In genomic region chr11:88557116-88557768, GRCm38 (mm10) we compare ENCODE assay signal across 11 mouse cellular contexts.
DNase-seq lines count a peak whose midpoint lies in the region; ATAC-seq and TF ChIP-seq lines count a peak whose summit lies in the region.
"Had no signal": no experiment of that assay in that cellular context is flagged by ENCODE, and none has a peak within 500 bp of the region (broad histone marks: within the 10 kb centered on the region; RNA-seq: fewer than 3 reads in every experiment).

No protein-coding gene starts in this region.

- H3K27ac ChIP-seq in forebrain, embryonic 13.5 days = peak overlapping the region; percentile 35; the same call in 1 of the 2 replicates
- H3K27ac ChIP-seq in forebrain, embryonic 16.5 days (ENCODE audit: low read length) = no peak overlapping the region
- peak overlapping the region; percentile 19 for H3K27ac ChIP-seq in lung, embryonic 14.5 days (ENCODE audit: low read depth)
- H3K27ac ChIP-seq in intestine, embryonic 14.5 days (ENCODE audit: low read depth) = peak overlapping the region; percentile 47; the same call in 1 of the 2 replicates
- H3K27ac ChIP-seq in small intestine, adult 2 months (ENCODE audit: insufficient read depth, low read depth, low read length) = peak overlapping the region; percentile 31

- no peaks in the 10 kb centered on the region for H3K27me3 ChIP-seq in forebrain, embryonic 13.5 days
- H3K27me3 ChIP-seq in forebrain, embryonic 16.5 days (replicated peaks; ENCODE audit: control insufficient read depth, insufficient read depth, low read length) = no peaks in the 10 kb centered on the region
- H3K27me3 ChIP-seq in lung, embryonic 14.5 days (ENCODE audit: insufficient read depth, low read length) = no peaks in the 10 kb centered on the region
- H3K27me3 ChIP-seq in intestine, embryonic 14.5 days (replicated peaks; ENCODE audit: control insufficient read depth, insufficient read depth, low read length) = no peaks in the 10 kb centered on the region
- H3K27me3 ChIP-seq in small intestine, adult 2 months (ENCODE audit: control insufficient read depth, insufficient read depth, low read length) = no peaks in the 10 kb centered on the region

- H3K4me2 ChIP-seq in forebrain, embryonic 13.5 days = no peak overlapping the region
- no peak overlapping the region for H3K4me2 ChIP-seq in forebrain, embryonic 16.5 days (ENCODE audit: low read length)
- H3K4me2 ChIP-seq in lung, embryonic 14.5 days = no peak overlapping the region
- no peak overlapping the region for H3K4me2 ChIP-seq in intestine, embryonic 14.5 days (ENCODE audit: low read length)

- no peak overlapping the region for H3K9ac ChIP-seq in forebrain, embryonic 13.5 days
- H3K9ac ChIP-seq in forebrain, embryonic 16.5 days (replicated peaks; ENCODE audit: low read depth, low read length) = no peak overlapping the region
- H3K9ac ChIP-seq in lung, embryonic 14.5 days = no peak overlapping the region
- no peak overlapping the region for H3K9ac ChIP-seq in intestine, embryonic 14.5 days (ENCODE audit: low read length)

- peaks cover 93% of the 10 kb centered on the region for H3K4me1 ChIP-seq in forebrain, embryonic 13.5 days
- H3K4me1 ChIP-seq in forebrain, embryonic 16.5 days (replicated peaks; ENCODE audit: control insufficient read depth, insufficient read depth, low read length) = peaks cover 50% of the 10 kb centered on the region
- peaks cover 51% of the 10 kb centered on the region for H3K4me1 ChIP-seq in lung, embryonic 14.5 days (ENCODE audit: insufficient read depth)
- H3K4me1 ChIP-seq in intestine, embryonic 14.5 days (replicated peaks; ENCODE audit: control insufficient read depth, insufficient read depth, low read length) = peaks cover 88% of the 10 kb centered on the region
- peaks cover 33% of the 10 kb centered on the region for H3K4me1 ChIP-seq in small intestine, adult 2 months (ENCODE audit: control insufficient read depth, insufficient read depth, insufficient read length, low read length)

- H3K4me3 ChIP-seq in forebrain, embryonic 13.5 days = no peak overlapping the region
- no peak overlapping the region for H3K4me3 ChIP-seq in forebrain, embryonic 16.5 days (replicated peaks; ENCODE audit: low read length)
- no peak overlapping the region for H3K4me3 ChIP-seq in lung, embryonic 14.5 days (ENCODE audit: low read depth, low read length)
- no peak overlapping the region for H3K4me3 ChIP-seq in intestine, embryonic 14.5 days (ENCODE audit: low read depth, low read length)
- H3K4me3 ChIP-seq in small intestine, adult 2 months (ENCODE audit: low read depth, low read length) = no peak overlapping the region

- no peak for TF ChIP-seq CTCF in lung, embryonic 14.5 days (IDR thresholded peaks at IDR 0.05; ENCODE audit: low read depth)
- no peak for TF ChIP-seq CTCF in small intestine, adult 2 months (IDR thresholded peaks at IDR 0.05; ENCODE audit: extremely low read depth, insufficient read length, insufficient replicate concordance, low read depth, low read length)

- no peaks in the 10 kb centered on the region for H3K36me3 ChIP-seq in forebrain, embryonic 13.5 days (ENCODE audit: poor library complexity, severe bottlenecking)
- no peaks in the 10 kb centered on the region for H3K36me3 ChIP-seq in forebrain, embryonic 16.5 days (ENCODE audit: control insufficient read depth, insufficient read depth)
- H3K36me3 ChIP-seq in lung, embryonic 14.5 days (ENCODE audit: insufficient read depth) = no peaks in the 10 kb centered on the region
- no peaks in the 10 kb centered on the region for H3K36me3 ChIP-seq in intestine, embryonic 14.5 days (ENCODE audit: control insufficient read depth, insufficient read depth, low read length)
- H3K36me3 ChIP-seq in small intestine, adult 2 months (ENCODE audit: control insufficient read depth, insufficient read depth, low read length) = no peaks in the 10 kb centered on the region

- ATAC-seq in forebrain, embryonic 13.5 days = no peak
- no peak for ATAC-seq in forebrain, embryonic 16.5 days
- ATAC-seq in lung, embryonic 14.5 days (ENCODE audit: insufficient read depth) = no peak
- no peak for ATAC-seq in intestine, embryonic 14.5 days (replicated peaks; ENCODE audit: low FRiP score, low TSS enrichment, low read depth)
- no peak for ATAC-seq in megakaryocyte progenitor cell, adult 5-6 weeks (replicated peaks; ENCODE audit: poor library complexity)

- 49% methylated on average over 4 of the region's 4 CpGs for WGBS in forebrain, embryonic 13.5 days
- WGBS in forebrain, embryonic 16.5 days = 57% methylated on average over 4 of the region's 4 CpGs
- WGBS in lung, embryonic 14.5 days = 51% methylated on average over 4 of the region's 4 CpGs
- WGBS in intestine, embryonic 14.5 days = 58% methylated on average over 4 of the region's 4 CpGs
- WGBS in small intestine, adult 2 months = 40% methylated on average over 4 of the region's 4 CpGs

- no peak for TF ChIP-seq POLR2A in small intestine, adult 2 months (IDR thresholded peaks at IDR 0.05; ENCODE audit: low read depth, low read length)

- no peak for DNase-seq in lung, embryonic 14.5 days
- no peak for DNase-seq in lung, postnatal 25 days (ENCODE audit: low spot score)
- DNase-seq in intestine, embryonic 14.5 days (ENCODE audit: low spot score) = no peak
- no peak for DNase-seq in right cerebral cortex, postnatal 25 days
- DNase-seq: adrenal gland, adult 8-10 months; B cell, adult 2 months; thymus, postnatal 25 days had no signal

- H3K9me3 ChIP-seq in forebrain, embryonic 13.5 days (replicated peaks) = no peaks in the 10 kb centered on the region
- H3K9me3 ChIP-seq in forebrain, embryonic 16.5 days (ENCODE audit: control insufficient read depth, low read length) = no peaks in the 10 kb centered on the region
- no peaks in the 10 kb centered on the region for H3K9me3 ChIP-seq in lung, embryonic 14.5 days (ENCODE audit: low read depth, low read length)
- H3K9me3 ChIP-seq in intestine, embryonic 14.5 days (ENCODE audit: control insufficient read depth, low read length) = no peaks in the 10 kb centered on the region
